Mouse (Mus musculus) forebrain, embryonic 11.5 days (tissue): Measurements from ENCODE around the gene Galnt2. TPM values are rescaled to one million over a fixed set of nuclear protein-coding genes. Genes with fewer than 3 reads are reported as not detected.
A peak's percentile ranks its signal among the peaks of the same experiment; 100 is the strongest.

Experiments used
- ATAC-seq: fragments of 200-750 bp; cut with Nextera tagmentation; replicated peaks from 2 replicates; pipeline ENCODE4 v1.8.0; 2017; ENCODE audit warnings: moderate TSS enrichment; ENCODE audit not compliant: low FRiP score
- DNase-seq: peaks from one replicate; pipeline ENCODE4 v3.0.0-alpha.2; 2017; ENCODE audit warnings: low spot score
- H3K27ac ChIP-seq: fragments of 300-500 bp; sonication (generic); 2 replicates; pipeline ENCODE4 v1.5.1; 2014; ENCODE audit warnings: low read depth, low read length
- H3K27me3 ChIP-seq: fragments of 300-500 bp; sonication (generic); 2 replicates; pipeline ENCODE4 v1.6.1; 2014; ENCODE audit warnings: mild to moderate bottlenecking, low read length, mixed read lengths; ENCODE audit not compliant: control insufficient read depth, insufficient read depth
- H3K36me3 ChIP-seq: fragments of 300-500 bp; sonication (generic); 2 replicates; pipeline ENCODE4 v1.6.1; 2014; ENCODE audit warnings: mild to moderate bottlenecking, low read length, moderate library complexity, mixed read lengths; ENCODE audit not compliant: control insufficient read depth, insufficient read depth
- H3K4me1 ChIP-seq: fragments of 300-500 bp; sonication (generic); replicated peaks from 2 replicates; pipeline ENCODE4 v1.6.1; 2014; ENCODE audit warnings: low read length, mixed read lengths; ENCODE audit not compliant: control insufficient read depth, insufficient read depth
- H3K4me2 ChIP-seq: fragments of 300-500 bp; sonication (generic); 2 replicates; pipeline ENCODE4 v1.6.1; 2014; ENCODE audit warnings: low read depth, mild to moderate bottlenecking, low read length, moderate library complexity, mixed read lengths; ENCODE audit not compliant: severe bottlenecking
- H3K4me3 ChIP-seq: fragments of 300-500 bp; sonication (generic); 2 replicates; pipeline ENCODE4 v1.5.1; 2014; ENCODE audit warnings: low read depth, low read length
- H3K9ac ChIP-seq: fragments of 300-500 bp; sonication (generic); 2 replicates; pipeline ENCODE4 v1.6.1; 2014; ENCODE audit warnings: low read length
- H3K9me3 ChIP-seq: fragments of 300-500 bp; sonication (generic); 2 replicates; pipeline ENCODE4 v1.6.1; 2016; ENCODE audit warnings: low read length, mixed read lengths; ENCODE audit not compliant: control insufficient read depth
- WGBS: fragments of 180-500 bp; shearing (Covaris S2); extraction: QIAGEN DNeasy Blood & Tissue Kit; methylation state at CpG from one replicate; pipeline ENCODE4 v1.1.7; 2014; 5-methylcytosine and 5-hydroxymethylcytosine counted together
- polyA plus RNA-seq: library from polyadenylated mRNA; unstranded; fragments of >200 nt; fragmentation: Nextera tagmentation; extraction: Ambion mirVana; gene quantifications from 2 replicates; pipeline ENCODE4 v1.2.1, GENCODE M21; 2014

Galnt2 gene
- polyA plus RNA-seq, 1 experiment from 2014 or later = 83.7 TPM

DNA sequence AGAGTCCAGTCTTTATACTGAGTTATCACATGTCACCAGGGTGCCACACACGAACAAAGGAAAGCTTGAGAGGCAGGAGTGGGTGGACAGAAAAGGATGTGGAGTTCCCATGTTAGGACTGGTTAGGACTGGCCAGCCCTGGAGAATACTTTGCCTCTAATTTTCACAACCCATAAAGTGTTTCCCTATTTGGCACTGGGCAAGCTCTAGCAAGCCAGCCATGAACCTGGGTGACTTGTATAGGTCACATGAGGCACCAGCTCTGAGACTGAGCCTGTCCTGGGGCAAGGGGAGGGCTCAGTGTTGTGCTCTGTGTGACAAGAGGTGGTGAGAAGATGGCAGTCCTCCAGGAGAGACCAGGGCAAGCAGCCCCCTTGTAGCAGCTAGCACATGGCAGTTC lies 116.9 kb downstream of the Galnt2 start:
- Histone ChIP-seq H3K36me3 (peaks cover 3% of the 10 kb centered on the region; the same call in 1 of the 2 replicates), H3K9me3 (no peaks in the 10 kb centered on the region), H3K4me3 (no peak overlapping the region), H3K9ac (no peak overlapping the region), H3K4me2 (no peak overlapping the region), H3K27ac (no peak overlapping the region), H3K27me3 (no peaks in the 10 kb centered on the region), H3K4me1 (no peaks in the 10 kb centered on the region; the same call in 1 of the 2 replicates)
- ATAC-seq (no peak), DNase-seq (no peak)
- WGBS = 57% methylated on average over 1 of the region's 1 CpGs

DNA sequence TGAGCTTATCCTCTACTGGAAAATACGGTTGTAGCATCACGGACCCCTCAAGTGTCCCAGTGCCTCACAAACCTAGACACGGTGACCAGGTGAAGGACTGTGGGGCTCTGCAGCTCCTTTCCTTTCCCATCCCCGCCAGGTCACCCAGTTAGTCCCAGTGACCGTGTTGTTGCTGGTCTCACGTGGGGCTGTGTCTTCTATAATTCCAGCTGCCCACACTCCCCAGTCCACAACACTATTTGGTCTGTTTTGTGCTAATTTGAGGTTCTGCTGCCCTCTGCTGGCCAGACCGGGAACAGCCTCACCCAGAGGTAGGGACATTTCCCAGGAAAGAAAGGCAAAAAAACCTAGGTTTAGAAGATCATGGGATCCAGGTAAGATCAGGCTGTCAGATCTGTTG lies 118.5 kb downstream of the Galnt2 start:
- ATAC-seq (peak; percentile 40; the same call in 1 of the 2 replicates), DNase-seq (peak; percentile 89)
- Histone ChIP-seq H3K4me2 (no peak overlapping the region), H3K27ac (no peak overlapping the region), H3K9me3 (no peaks in the 10 kb centered on the region), H3K9ac (no peak overlapping the region), H3K36me3 (no peaks in the 10 kb centered on the region), H3K4me3 (no peak overlapping the region), H3K27me3 (no peaks in the 10 kb centered on the region; the same call in 1 of the 2 replicates), H3K4me1 (no peaks in the 10 kb centered on the region; the same call in 1 of the 2 replicates)
- WGBS = 40% methylated on average over 7 of the region's 7 CpGs

DNA sequence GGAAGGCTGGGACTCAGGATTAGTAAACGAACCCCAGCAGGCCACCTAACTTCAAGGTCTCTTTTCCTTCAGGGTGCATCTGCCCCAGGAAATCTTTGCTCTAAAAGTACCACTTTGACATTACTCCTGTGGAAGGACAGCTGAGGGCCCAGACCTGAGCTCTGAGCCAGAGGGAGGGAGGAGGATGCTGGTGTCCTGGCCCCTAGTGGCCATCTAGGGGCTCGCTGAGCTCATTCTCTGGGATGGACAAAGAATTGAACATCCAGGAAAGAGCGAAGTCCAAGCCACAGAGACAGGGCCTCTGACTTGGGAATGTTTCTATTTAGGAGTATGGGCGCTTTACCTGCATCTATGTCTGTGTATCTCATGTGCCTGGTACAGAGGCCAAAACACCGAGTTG lies 120.4 kb downstream of the Galnt2 start:
- 56% methylated on average over 5 of the region's 5 CpGs for WGBS
- no peak overlapping the region for H3K4me3 ChIP-seq
- no peaks in the 10 kb centered on the region for H3K36me3 ChIP-seq
- no peaks in the 10 kb centered on the region; the same call in 1 of the 2 replicates for H3K27me3 ChIP-seq
- no peaks in the 10 kb centered on the region for H3K9me3 ChIP-seq
- DNase-seq (no peak), ATAC-seq (no peak)
- H3K27ac ChIP-seq = no peak overlapping the region
- no peaks in the 10 kb centered on the region; the same call in 1 of the 2 replicates for H3K4me1 ChIP-seq
- H3K4me2 ChIP-seq = no peak overlapping the region
- no peak overlapping the region for H3K9ac ChIP-seq

DNA sequence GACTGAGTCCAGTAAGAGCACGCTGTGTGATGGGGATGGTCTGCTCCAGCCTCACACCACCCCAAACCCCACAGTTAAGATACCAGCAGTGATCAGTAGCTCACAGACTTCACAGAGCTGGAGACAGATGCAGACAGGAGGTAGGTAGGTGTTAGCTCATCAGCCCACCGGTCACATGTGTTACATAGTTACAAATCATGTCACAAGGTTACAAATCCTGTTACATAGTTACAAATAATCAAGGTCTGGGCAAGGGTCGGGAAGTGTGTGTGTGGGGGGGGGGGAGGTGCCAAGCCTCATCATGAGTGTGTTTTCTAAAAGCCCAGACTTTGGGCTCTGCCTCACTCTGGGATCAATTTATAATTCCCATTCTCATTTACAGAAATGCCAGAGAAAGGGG lies 129.7 kb downstream of the Galnt2 start:
- no peak overlapping the region for H3K4me2 ChIP-seq
- ATAC-seq (no peak), DNase-seq (no peak)
- H3K4me3 ChIP-seq = no peak overlapping the region
- H3K27ac ChIP-seq = no peak overlapping the region
- no peaks in the 10 kb centered on the region; the same call in 1 of the 2 replicates for H3K9me3 ChIP-seq
- no peaks in the 10 kb centered on the region for H3K27me3 ChIP-seq
- no peaks in the 10 kb centered on the region for H3K4me1 ChIP-seq
- H3K36me3 ChIP-seq = no peaks in the 10 kb centered on the region
- H3K9ac ChIP-seq = no peak overlapping the region
- 91% methylated on average over 3 of the region's 3 CpGs for WGBS

DNA sequence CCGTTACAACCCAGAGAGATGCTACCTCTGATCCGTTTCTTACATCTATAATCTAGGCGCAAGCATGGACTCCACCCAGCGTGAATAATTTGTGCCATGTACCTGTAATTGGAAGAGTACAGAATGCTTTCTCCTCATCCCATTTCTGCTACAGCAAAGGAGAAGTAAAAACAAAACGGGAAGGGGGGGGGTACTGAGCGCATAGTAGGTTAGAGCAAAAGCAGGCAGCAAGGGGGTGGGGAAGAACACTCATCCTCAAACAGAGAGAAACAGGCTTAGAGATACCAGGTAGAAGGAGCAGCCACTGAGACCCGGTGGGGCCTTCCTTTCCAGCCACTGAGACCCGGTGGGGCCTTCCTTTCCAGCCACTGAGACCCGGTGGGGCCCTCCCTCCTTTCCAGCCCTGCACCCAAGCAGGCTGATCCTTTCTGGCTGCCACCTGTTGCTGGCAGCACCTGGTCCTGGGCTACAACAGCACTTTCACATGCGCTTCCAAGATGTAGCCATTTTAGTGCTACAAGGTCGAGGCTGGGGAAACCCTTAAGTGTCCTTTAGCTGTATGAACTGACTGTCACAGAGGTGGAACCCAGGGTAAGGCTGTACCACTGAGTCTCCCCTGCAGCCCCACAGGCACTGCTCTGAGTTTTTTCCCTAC lies 130.7 kb downstream of the Galnt2 start:
- WGBS = 87% methylated on average over 11 of the region's 11 CpGs
- no peak for ATAC-seq

DNA sequence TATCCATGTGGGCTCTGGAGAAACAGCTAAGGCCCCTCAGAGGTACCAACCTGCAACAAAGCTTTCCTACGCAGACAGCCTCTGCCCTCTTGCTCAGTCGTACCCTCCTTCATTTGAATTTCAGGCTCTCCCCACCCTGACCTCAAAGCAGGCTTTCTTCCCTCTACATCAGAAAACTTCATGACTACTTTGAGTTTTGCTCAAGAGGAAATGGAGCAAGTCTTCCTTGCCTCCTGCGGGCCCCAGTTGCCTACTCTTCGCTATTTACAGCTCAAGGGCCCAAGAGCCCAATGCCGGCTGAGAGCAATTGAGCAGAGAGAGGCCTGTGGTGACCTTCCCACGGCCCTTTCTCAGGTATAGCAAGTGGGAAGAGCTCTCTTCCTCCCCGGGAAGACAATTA lies 131.4 kb downstream of the Galnt2 start:
- no peak overlapping the region for H3K4me2 ChIP-seq
- no peak overlapping the region for H3K4me3 ChIP-seq
- ATAC-seq (no peak), DNase-seq (no peak)
- no peaks in the 10 kb centered on the region for H3K27me3 ChIP-seq
- no peaks in the 10 kb centered on the region for H3K4me1 ChIP-seq
- WGBS = 85% methylated on average over 7 of the region's 7 CpGs
- no peaks in the 10 kb centered on the region; the same call in 1 of the 2 replicates for H3K9me3 ChIP-seq
- H3K27ac ChIP-seq = no peak overlapping the region
- no peak overlapping the region for H3K9ac ChIP-seq
- H3K36me3 ChIP-seq = no peaks in the 10 kb centered on the region

More for the DNA sequence above, 130.7 kb downstream of the Galnt2 start:
- H3K27me3 ChIP-seq = no peaks in the 10 kb centered on the region
- no peak overlapping the region for H3K4me2 ChIP-seq
- no peak overlapping the region for H3K27ac ChIP-seq
- no peak overlapping the region for H3K4me3 ChIP-seq
- no peak for DNase-seq
- no peaks in the 10 kb centered on the region; the same call in 1 of the 2 replicates for H3K9me3 ChIP-seq
- H3K36me3 ChIP-seq = no peaks in the 10 kb centered on the region
- H3K4me1 ChIP-seq = no peaks in the 10 kb centered on the region
- H3K9ac ChIP-seq = no peak overlapping the region

DNA sequence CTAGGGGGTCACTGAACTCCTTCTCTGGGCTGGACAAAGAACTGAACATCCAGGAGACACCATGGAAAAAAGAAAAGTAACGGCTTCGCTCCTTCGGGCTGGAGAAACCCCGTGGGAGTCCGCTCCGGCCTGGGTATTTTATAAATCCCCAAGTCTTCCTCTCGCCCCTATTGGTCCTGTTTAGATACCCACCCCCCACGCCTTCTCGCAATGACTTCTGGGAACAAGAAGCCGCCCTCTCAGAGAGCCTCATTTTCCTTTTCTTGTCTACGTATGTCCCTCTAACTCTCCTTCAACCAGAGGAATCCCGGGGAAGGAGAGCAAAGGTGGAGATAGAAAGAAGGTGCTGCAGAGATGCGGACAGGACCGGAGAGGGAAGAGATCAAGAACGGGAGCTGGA lies 132.1 kb downstream of the Galnt2 start:
- Histone ChIP-seq H3K9ac (no peak overlapping the region), H3K4me1 (no peaks in the 10 kb centered on the region), H3K27ac (no peak overlapping the region), H3K4me3 (no peak overlapping the region), H3K4me2 (no peak overlapping the region), H3K9me3 (no peaks in the 10 kb centered on the region; the same call in 1 of the 2 replicates), H3K36me3 (no peaks in the 10 kb centered on the region), H3K27me3 (no peaks in the 10 kb centered on the region)
- DNase-seq = no peak
- 94% methylated on average over 15 of the region's 15 CpGs for WGBS
- no peak for ATAC-seq

DNA sequence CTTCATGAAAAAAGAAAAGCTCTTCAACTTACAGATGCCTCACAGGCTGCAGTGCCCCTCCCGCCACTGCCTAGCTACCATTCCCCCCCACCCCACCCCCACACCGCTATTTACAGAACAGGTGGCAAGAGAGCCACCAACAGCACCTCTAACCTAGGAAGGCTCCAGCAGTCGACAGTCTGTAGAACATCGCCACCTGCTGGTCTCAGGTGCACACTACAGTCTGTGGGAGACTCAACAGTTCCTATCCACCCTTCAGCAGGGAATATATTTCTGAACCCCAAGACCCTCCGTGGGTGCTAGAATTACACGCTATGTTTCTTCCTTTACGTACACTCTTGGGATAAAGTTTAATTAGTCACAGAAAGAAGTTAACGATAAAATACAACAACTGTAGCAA lies 137.0 kb downstream of the Galnt2 start:
- WGBS = 19% methylated on average over 8 of the region's 8 CpGs
- no peak for ATAC-seq
- no peaks in the 10 kb centered on the region for H3K9me3 ChIP-seq

More for the DNA sequence above, 137.0 kb downstream of the Galnt2 start:
- no peaks in the 10 kb centered on the region for H3K27me3 ChIP-seq
- H3K36me3 ChIP-seq = no peaks in the 10 kb centered on the region
- no peak overlapping the region for H3K27ac ChIP-seq
- H3K4me1 ChIP-seq = no peaks in the 10 kb centered on the region
- DNase-seq = peak; percentile 87
- H3K9ac ChIP-seq = no peak overlapping the region
- H3K4me2 ChIP-seq = no peak overlapping the region
- no peak overlapping the region for H3K4me3 ChIP-seq
